Mouse (Mus musculus) hindbrain, postnatal 0 days (tissue): ENCODE measurements around the gene Fancg. TPM values are rescaled to one million over a fixed set of nuclear protein-coding genes. Genes with fewer than 3 reads are reported as not detected.

ENCODE experiments used
- ATAC-seq: fragments of 200-750 bp; cut with Nextera tagmentation; 2 replicates; pipeline ENCODE4 v1.8.0; 2017; ENCODE audit warnings: mild to moderate bottlenecking, moderate TSS enrichment, moderate library complexity
- DNase-seq: peaks from one replicate; pipeline ENCODE4 v3.0.0-alpha.2; 2015; ENCODE audit warnings: low spot score
- H3K27ac ChIP-seq: fragments of 300-500 bp; sonication (generic); 2 replicates; pipeline ENCODE4 v1.5.1; 2014; ENCODE audit warnings: mild to moderate bottlenecking
- H3K27me3 ChIP-seq: fragments of 300-500 bp; sonication (generic); 2 replicates; pipeline ENCODE4 v1.6.1; 2014; ENCODE audit warnings: low read length, mixed read lengths; ENCODE audit not compliant: insufficient read depth
- H3K36me3 ChIP-seq: fragments of 300-500 bp; sonication (generic); 2 replicates; pipeline ENCODE4 v1.6.1; 2014; ENCODE audit warnings: low read length, mixed read lengths; ENCODE audit not compliant: insufficient read depth
- H3K4me1 ChIP-seq: fragments of 300-500 bp; sonication (generic); 2 replicates; pipeline ENCODE4 v1.6.1; 2014; ENCODE audit warnings: antibody characterized with exemption, low read length, mixed read lengths; ENCODE audit not compliant: insufficient read depth
- H3K4me2 ChIP-seq: fragments of 300-500 bp; sonication (generic); 2 replicates; pipeline ENCODE4 v1.6.1; 2014; ENCODE audit warnings: low read depth, mild to moderate bottlenecking, low read length, moderate library complexity, mixed read lengths
- H3K4me3 ChIP-seq: fragments of 300-500 bp; sonication (generic); 2 replicates; pipeline ENCODE4 v1.5.1; 2014; ENCODE audit warnings: low read length
- H3K9ac ChIP-seq: fragments of 300-500 bp; sonication (generic); replicated peaks from 2 replicates; pipeline ENCODE4 v1.6.1; 2014; ENCODE audit warnings: mild to moderate bottlenecking, low read length, moderate library complexity, mixed read lengths
- H3K9me3 ChIP-seq: fragments of 300-500 bp; sonication (generic); 2 replicates; pipeline ENCODE4 v1.6.1; 2016; ENCODE audit warnings: low read length, mixed read lengths
- CTCF ChIP-seq: IDR thresholded peaks from 2 replicates; pipeline ENCODE4 v1.5.1; 2016; ENCODE audit warnings: antibody characterized with exemption, control low read depth, low read depth
- WGBS: fragments of 180-500 bp; shearing (Covaris S2); extraction: QIAGEN DNeasy Blood & Tissue Kit; methylation state at CpG from one replicate; pipeline ENCODE4 v1.1.7; 2014; 5-methylcytosine and 5-hydroxymethylcytosine counted together
- polyA plus RNA-seq: library from polyadenylated mRNA; unstranded; fragments of >200 nt; fragmentation: Nextera tagmentation; extraction: Ambion mirVana; gene quantifications from 2 replicates; pipeline ENCODE4 v1.2.1, GENCODE M21; 2015
- total RNA-seq: library from RNA; depleted of rRNA; stranded (reverse); fragments of >200 nt; gene quantifications from 2 replicates; pipeline ENCODE4 v1.2.3, GENCODE M21; 2014

Gene Fancg
- total and polyA plus RNA-seq, 2 experiments from 2014 or later = 13.1 to 14.5 TPM

GRCm38 (mm10) chr4:43035851-43036250, 25.5 kb upstream of the Fancg start:
- ATAC-seq (no peak), DNase-seq (no peak)
- Histone ChIP-seq H3K27ac (no peak overlapping the region), H3K4me1 (peaks cover 4% of the 10 kb centered on the region; the same call in 1 of the 2 replicates), H3K36me3 (peaks cover 27% of the 10 kb centered on the region), H3K27me3 (no peaks in the 10 kb centered on the region), H3K4me3 (no peak overlapping the region), H3K9ac (no peak overlapping the region), H3K4me2 (no peak overlapping the region), H3K9me3 (no peaks in the 10 kb centered on the region)
- 76% methylated on average over 6 of the region's 6 CpGs for WGBS
- no peak for TF ChIP-seq CTCF

GRCm38 (mm10) chr4:43033481-43033880, 23.2 kb upstream of the Fancg start:
- ATAC-seq (no peak), DNase-seq (no peak)
- Histone ChIP-seq H3K4me3 (no peak overlapping the region), H3K36me3 (peaks cover 36% of the 10 kb centered on the region), H3K4me1 (no peaks in the 10 kb centered on the region), H3K27me3 (no peaks in the 10 kb centered on the region), H3K9me3 (no peaks in the 10 kb centered on the region), H3K27ac (no peak overlapping the region), H3K4me2 (no peak overlapping the region), H3K9ac (no peak overlapping the region)
- no peak for TF ChIP-seq CTCF
- WGBS = 83% methylated on average over 14 of the region's 14 CpGs

DNA sequence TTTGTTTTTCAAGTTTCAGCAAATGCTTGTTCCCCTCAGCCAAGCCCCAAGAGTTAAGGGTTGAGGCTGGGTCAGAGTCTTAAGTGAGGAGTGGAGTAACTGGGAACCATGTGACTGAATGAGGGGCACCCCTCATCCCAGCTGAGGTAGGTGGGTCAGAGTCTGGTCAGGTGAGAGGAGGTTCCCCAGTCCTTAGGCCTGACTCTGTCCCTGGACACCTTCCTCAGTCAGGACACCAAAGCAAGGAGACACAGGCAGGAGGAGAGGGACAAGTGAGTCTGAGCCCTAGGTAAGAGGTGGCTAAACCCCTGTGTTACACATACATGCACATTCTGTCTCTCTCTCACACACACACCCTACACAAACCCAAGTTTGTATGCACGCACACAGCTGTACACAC, 22.2 kb upstream of the Fancg start:
- H3K9me3 ChIP-seq = no peaks in the 10 kb centered on the region
- no peak overlapping the region for H3K9ac ChIP-seq
- no peak overlapping the region for H3K4me2 ChIP-seq
- no peak for DNase-seq
- no peak overlapping the region for H3K4me3 ChIP-seq
- H3K27me3 ChIP-seq = no peaks in the 10 kb centered on the region
- no peak for ATAC-seq
- peak overlapping the region; percentile 84 for H3K27ac ChIP-seq
- TF ChIP-seq CTCF = no peak
- peaks cover 44% of the 10 kb centered on the region for H3K36me3 ChIP-seq
- H3K4me1 ChIP-seq = no peaks in the 10 kb centered on the region
- WGBS = 95% methylated on average over 1 of the region's 1 CpGs

GRCm38 (mm10) chr4:43031237-43031995, 21.1 kb upstream of the Fancg start, which contains the start of gene Stoml2:
Gene Stoml2 (minus strand): TSS chr4:43031710.
- ATAC-seq (peak; percentile 97), DNase-seq (peak; percentile 98)
- TF ChIP-seq CTCF = peak; percentile 56
- Histone ChIP-seq H3K4me3 (peak within 1 kb of the TSS; percentile 73), H3K27ac (peak within 1 kb of the TSS; percentile 84), H3K4me2 (peak within 1 kb of the TSS; percentile 68), H3K4me1 (no peaks in the 10 kb centered on the region), H3K27me3 (no peaks in the 10 kb centered on the region), H3K9ac (peak within 1 kb of the TSS; percentile 78), H3K36me3 (peaks cover 46% of the 10 kb centered on the region), H3K9me3 (no peaks in the 10 kb centered on the region)
- under 1% methylated on average over 38 of the region's 38 CpGs for WGBS

DNA sequence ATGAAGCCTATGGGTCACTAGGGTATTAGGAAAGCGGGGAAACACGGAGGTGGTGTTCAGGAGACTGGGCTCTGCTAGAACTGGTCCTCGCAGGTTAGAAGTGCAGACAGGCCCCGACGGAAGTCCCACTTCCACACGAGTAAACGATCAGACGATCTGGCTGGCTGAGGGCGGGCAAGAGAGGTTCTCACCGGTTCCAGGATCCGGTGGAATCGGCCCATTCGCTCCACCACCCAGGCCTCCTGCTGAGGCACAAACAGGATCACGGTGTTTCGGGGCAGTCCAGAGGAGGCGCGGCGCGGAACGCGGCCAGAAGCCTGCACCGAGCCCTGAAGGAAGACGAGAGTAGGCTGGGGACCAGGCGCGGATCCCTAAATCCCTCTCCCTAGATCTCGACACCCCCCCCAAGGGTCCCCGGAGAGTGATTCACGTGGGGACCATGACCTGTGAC, 20.5 kb upstream of the Fancg start:
- no peak for TF ChIP-seq CTCF
- Histone ChIP-seq H3K9me3 (no peaks in the 10 kb centered on the region), H3K27ac (peak overlapping the region; percentile 84), H3K36me3 (peaks cover 41% of the 10 kb centered on the region), H3K9ac (peak overlapping the region; percentile 78), H3K27me3 (no peaks in the 10 kb centered on the region), H3K4me3 (peak overlapping the region; percentile 73), H3K4me2 (peak overlapping the region; percentile 68), H3K4me1 (no peaks in the 10 kb centered on the region)
- WGBS = under 1% methylated on average over 28 of the region's 28 CpGs
- DNase-seq (peak; percentile 35), ATAC-seq (peak; percentile 57)

DNA sequence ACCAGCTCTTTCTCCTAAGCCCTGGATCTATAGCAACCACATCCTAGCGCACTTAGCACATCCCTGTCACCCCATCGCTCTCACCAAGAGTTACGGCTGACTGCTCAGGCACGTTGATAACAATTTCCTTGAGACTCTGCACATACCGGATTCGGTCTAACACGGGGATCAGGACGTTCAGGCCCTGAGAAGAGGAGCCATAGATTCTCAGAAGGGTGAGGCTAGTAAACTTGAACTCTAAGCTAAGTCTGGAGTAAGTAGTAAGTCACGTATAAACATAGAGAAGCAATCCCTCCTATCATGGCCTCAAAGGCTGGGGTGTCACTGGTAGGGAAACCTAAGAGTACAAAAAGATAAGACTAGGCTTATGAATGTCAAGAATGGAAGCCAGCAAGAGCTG, 20.0 kb upstream of the Fancg start:
- Histone ChIP-seq H3K9ac (peak overlapping the region; percentile 78), H3K36me3 (peaks cover 39% of the 10 kb centered on the region), H3K27ac (peak overlapping the region; percentile 84; the same call in 1 of the 2 replicates)

DNA sequence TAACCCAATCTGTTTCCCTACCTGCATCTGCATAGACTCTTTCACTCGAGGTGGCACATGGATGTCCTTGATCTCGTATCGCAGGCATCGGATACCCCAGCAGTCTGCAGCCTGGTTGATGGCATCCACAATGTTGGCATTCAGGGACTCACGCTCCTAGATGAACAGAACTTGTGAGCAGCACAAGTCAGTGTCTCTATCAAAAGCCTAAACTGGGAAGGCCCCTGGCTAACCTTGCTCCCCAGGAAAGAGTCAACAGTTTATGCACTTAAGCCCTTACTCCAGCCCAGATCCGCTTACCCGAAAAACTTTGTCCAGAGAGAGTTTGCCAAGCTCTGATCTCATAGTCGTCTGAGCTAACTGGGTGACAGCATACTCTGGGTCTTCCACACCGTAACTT, 19.4 kb upstream of the Fancg start:
- TF ChIP-seq CTCF = no peak
- 93% methylated on average over 9 of the region's 9 CpGs for WGBS
- H3K36me3 ChIP-seq = peaks cover 37% of the 10 kb centered on the region
- H3K9ac ChIP-seq = no peak overlapping the region
- H3K27me3 ChIP-seq = no peaks in the 10 kb centered on the region
- no peak for ATAC-seq
- H3K4me2 ChIP-seq = no peak overlapping the region
- no peak overlapping the region for H3K4me3 ChIP-seq
- no peak for DNase-seq
- H3K27ac ChIP-seq = no peak overlapping the region
- H3K9me3 ChIP-seq = no peaks in the 10 kb centered on the region
- H3K4me1 ChIP-seq = peaks cover 3% of the 10 kb centered on the region; the same call in 1 of the 2 replicates

More for the DNA sequence above, 20.0 kb upstream of the Fancg start:
- DNase-seq (no peak), ATAC-seq (no peak)
- H3K4me1 ChIP-seq = no peaks in the 10 kb centered on the region
- H3K9me3 ChIP-seq = no peaks in the 10 kb centered on the region
- WGBS = 73% methylated on average over 9 of the region's 9 CpGs
- H3K4me2 ChIP-seq = peak overlapping the region; percentile 68
- TF ChIP-seq CTCF = no peak
- H3K4me3 ChIP-seq = peak overlapping the region; percentile 73
- H3K27me3 ChIP-seq = no peaks in the 10 kb centered on the region
